Mouse (Mus musculus): ENCODE data around the gene Bpifa6.

Bpifa6 gene

GRCm38 (mm10) chr2:153974582-153974981 is at the start of gene Bpifa6:
Bpifa6 (plus strand) TSS chr2:153974945.
- 90% methylated on average over 5 of the region's 5 CpGs for WGBS

GRCm38 (mm10) chr2:153929871-153930413 is 44.8 kb upstream of the Bpifa6 start:
- 60% methylated on average over 3 of the region's 3 CpGs for WGBS

- 56% methylated on average over 6 of the region's 6 CpGs for WGBS
Measured at GRCm38 (mm10) chr2:153931125-153931524, 43.6 kb upstream of the Bpifa6 start.

- 38% methylated on average over 6 of the region's 6 CpGs for WGBS
Measured at GRCm38 (mm10) chr2:153933311-153933710, 41.4 kb upstream of the Bpifa6 start.

- WGBS, result 94% methylated on average over 6 of the region's 6 CpGs
Measured at GRCm38 (mm10) chr2:153935348-153935747, 39.4 kb upstream of the Bpifa6 start.

- WGBS, result 85% methylated on average over 5 of the region's 5 CpGs
Measured at GRCm38 (mm10) chr2:153937843-153938242, 36.9 kb upstream of the Bpifa6 start, which contains the start of gene Bpifb4. Bpifb4 (plus strand) TSS chr2:153938212.

GRCm38 (mm10) chr2:153943537-153943936 is 31.2 kb upstream of the Bpifa6 start:
- 34% methylated on average over 3 of the region's 3 CpGs for WGBS

GRCm38 (mm10) chr2:153944567-153944966 is 30.2 kb upstream of the Bpifa6 start:
- 89% methylated on average over 8 of the region's 8 CpGs for WGBS

GRCm38 (mm10) chr2:153952897-153953296 is 21.8 kb upstream of the Bpifa6 start:
- 36% methylated on average over 6 of the region's 6 CpGs for WGBS

GRCm38 (mm10) chr2:153953836-153954235 is 20.9 kb upstream of the Bpifa6 start:
- WGBS, result 7% methylated on average over 6 of the region's 6 CpGs

GRCm38 (mm10) chr2:153962821-153963331 is 11.9 kb upstream of the Bpifa6 start:
- WGBS, result 51% methylated on average over 4 of the region's 4 CpGs

GRCm38 (mm10) chr2:153963334-153963733 is 11.4 kb upstream of the Bpifa6 start:
- 100% methylated on average over 1 of the region's 1 CpGs for WGBS

GRCm38 (mm10) chr2:153970221-153970620 is 4.5 kb upstream of the Bpifa6 start:
- WGBS, result 74% methylated on average over 5 of the region's 5 CpGs

- 17% methylated on average over 7 of the region's 7 CpGs for WGBS
Measured at GRCm38 (mm10) chr2:153995770-153996169, 21.0 kb downstream of the Bpifa6 start.

- WGBS, result 77% methylated on average over 3 of the region's 3 CpGs
Measured at GRCm38 (mm10) chr2:154000501-154000900, 25.8 kb downstream of the Bpifa6 start.

- 88% methylated on average over 1 of the region's 1 CpGs for WGBS
Measured at GRCm38 (mm10) chr2:154004456-154004855, 29.7 kb downstream of the Bpifa6 start.

- 81% methylated on average over 1 of the region's 1 CpGs for WGBS
Measured at GRCm38 (mm10) chr2:154005094-154005493, 30.3 kb downstream of the Bpifa6 start.

GRCm38 (mm10) chr2:154005734-154006133 is 31.0 kb downstream of the Bpifa6 start:
- WGBS, result 90% methylated on average over 4 of the region's 4 CpGs

- 86% methylated on average over 2 of the region's 2 CpGs for WGBS
Measured at GRCm38 (mm10) chr2:154006331-154006730, 31.6 kb downstream of the Bpifa6 start.

GRCm38 (mm10) chr2:154007381-154007780 is 32.6 kb downstream of the Bpifa6 start:
- whole genome bisulfite sequencing, result 81% methylated on average over 1 of the region's 1 CpGs

GRCm38 (mm10) chr2:154007965-154008364 is 33.2 kb downstream of the Bpifa6 start, which contains the start of gene Bpifa2:
Bpifa2 (plus strand) TSS chr2:154008265.
- 86% methylated on average over 3 of the region's 3 CpGs for WGBS

- WGBS, result 93% methylated on average over 1 of the region's 1 CpGs
Measured at GRCm38 (mm10) chr2:154017990-154018389, 43.2 kb downstream of the Bpifa6 start.

GRCm38 (mm10) chr2:154024676-154025075 is 49.9 kb downstream of the Bpifa6 start:
- 87% methylated on average over 4 of the region's 4 CpGs for WGBS

- WGBS, result 58% methylated on average over 2 of the region's 2 CpGs
Measured at GRCm38 (mm10) chr2:154038932-154039331, 64.2 kb downstream of the Bpifa6 start.

All from cerebral cortex, adult 2 months (tissue).